7 mouse cellular contexts compared by ENCODE assay signal in the genomic region with DNA sequence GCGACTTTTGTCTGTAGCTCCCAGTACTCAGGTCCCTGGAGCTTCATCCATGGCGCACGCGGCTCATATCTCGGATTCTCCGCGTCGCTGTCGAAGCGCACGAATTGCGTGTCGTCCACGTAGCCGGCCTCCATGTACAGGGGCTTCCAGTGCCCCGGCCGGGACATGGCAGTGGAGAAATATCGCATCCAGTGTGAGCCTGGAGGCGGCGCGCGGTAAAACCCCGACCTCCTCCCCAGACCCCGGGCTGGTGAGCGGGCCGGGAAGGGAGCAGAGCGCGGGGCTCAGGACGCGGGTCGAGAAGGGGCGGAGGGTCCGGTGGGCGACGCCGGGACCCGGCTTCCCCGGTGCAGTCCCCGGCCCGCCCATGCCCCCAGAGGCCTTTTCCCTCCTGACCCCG. TPM values are rescaled to one million over a fixed set of nuclear protein-coding genes. Genes with fewer than 3 reads are reported as not detected.
DNase-seq lines count a peak whose midpoint lies in the region; ATAC-seq and TF ChIP-seq lines count a peak whose summit lies in the region.

No protein-coding gene starts in this region.

- H3K36me3 ChIP-seq in testis, adult 2 months (ENCODE audit: control insufficient read depth, insufficient read depth, low read length) = no peaks in the 10 kb centered on the region
- H3K36me3 ChIP-seq in forebrain, embryonic 12.5 days (replicated peaks) = no peaks in the 10 kb centered on the region
- no peaks in the 10 kb centered on the region for H3K36me3 ChIP-seq in liver, embryonic 11.5 days (ENCODE audit: control insufficient read depth, insufficient read depth, low read length)

- no peak overlapping the region for H3K9ac ChIP-seq in forebrain, embryonic 12.5 days
- H3K9ac ChIP-seq in liver, embryonic 11.5 days (ENCODE audit: low read depth, low read length) = no peak overlapping the region

- no peak for DNase-seq in testis, postnatal 14 days (ENCODE audit: low spot score)
- DNase-seq in liver, embryonic 11.5 days (ENCODE audit: low spot score) = no peak
- DNase-seq in retina, postnatal 1 day = peak; percentile 34
- DNase-seq in layer of hippocampus, adult 9-10 months (ENCODE audit: low spot score) = no peak
- no peak for DNase-seq in frontal cortex, postnatal 36 days (ENCODE audit: low spot score in 2 of 2)

- under 1% methylated on average over 35 of the region's 41 CpGs for WGBS in forebrain, embryonic 12.5 days
- WGBS in liver, embryonic 11.5 days = 1% methylated on average over 38 of the region's 41 CpGs

- no peak for ATAC-seq in forebrain, embryonic 12.5 days (ENCODE audit: low FRiP score)
- ATAC-seq in liver, embryonic 11.5 days (replicated peaks; ENCODE audit: low FRiP score) = no peak

- H3K4me1 ChIP-seq in testis, adult 2 months (ENCODE audit: control insufficient read depth, insufficient read depth, low read length) = peaks cover 5% of the 10 kb centered on the region
- H3K4me1 ChIP-seq in forebrain, embryonic 12.5 days = peaks cover 9% of the 10 kb centered on the region
- H3K4me1 ChIP-seq in liver, embryonic 11.5 days (replicated peaks; ENCODE audit: control insufficient read depth, insufficient read depth, low read length) = no peaks in the 10 kb centered on the region

- no peak for TF ChIP-seq POLR2A in testis, adult 2 months (IDR thresholded peaks at IDR 0.05; ENCODE audit: control insufficient read depth, low read depth, low read length)

- no peak for TF ChIP-seq CTCF in testis, adult 2 months (IDR thresholded peaks at IDR 0.05; ENCODE audit: control insufficient read depth, insufficient read depth, insufficient replicate concordance, low read depth, low read length)

- H3K9me3 ChIP-seq in forebrain, embryonic 12.5 days = no peaks in the 10 kb centered on the region
- no peaks in the 10 kb centered on the region for H3K9me3 ChIP-seq in liver, embryonic 11.5 days (ENCODE audit: control insufficient read depth, low read length)

- no peak overlapping the region for H3K27ac ChIP-seq in testis, adult 2 months (ENCODE audit: control insufficient read depth, insufficient read depth, low read depth, low read length)
- no peak overlapping the region for H3K27ac ChIP-seq in forebrain, embryonic 12.5 days
- H3K27ac ChIP-seq in liver, embryonic 11.5 days (ENCODE audit: low read depth, low read length) = no peak overlapping the region

- peak overlapping the region; percentile 1 for H3K4me3 ChIP-seq in testis, adult 2 months (ENCODE audit: control insufficient read depth, low read depth, low read length)
- H3K4me3 ChIP-seq in forebrain, embryonic 12.5 days (replicated peaks) = peak overlapping the region; percentile 33
- H3K4me3 ChIP-seq in liver, embryonic 11.5 days (ENCODE audit: low read depth, low read length) = peak overlapping the region; percentile 34

- peak overlapping the region; percentile 50 for H3K4me2 ChIP-seq in forebrain, embryonic 12.5 days
- H3K4me2 ChIP-seq in liver, embryonic 11.5 days = peak overlapping the region; percentile 53

- no peaks in the 10 kb centered on the region for H3K27me3 ChIP-seq in testis, adult 2 months (ENCODE audit: control insufficient read depth, insufficient read depth, low read length)
- peaks cover 79% of the 10 kb centered on the region for H3K27me3 ChIP-seq in forebrain, embryonic 12.5 days
- peaks cover 65% of the 10 kb centered on the region for H3K27me3 ChIP-seq in liver, embryonic 11.5 days (replicated peaks; ENCODE audit: control insufficient read depth, insufficient read depth, low read length)

RNA-seq across cellular contexts. Expression of gene H2-T3, which starts 15.8 kb away (rescaled TPM):
- 0.05 TPM in 1 of 2 replicates, not detected in the other for polyA plus RNA-seq in testis, adult 2 months (2012; rRNA removed)
- polyA plus RNA-seq in forebrain, embryonic 12.5 days (2016; fragmentation: Nextera tagmentation; extraction: Ambion mirVana) = not detected in 2 replicates
- polyA plus RNA-seq in liver, embryonic 11.5 days (2014; fragmentation: Nextera tagmentation; extraction: Ambion mirVana) = not detected in 2 replicates

RNA-seq across cellular contexts. Expression of gene Gm8909, which starts 37.5 kb away (rescaled TPM):
- 0.21 TPM in 1 of 2 replicates, not detected in the other for polyA plus RNA-seq in testis, adult 2 months (2012; rRNA removed)
- polyA plus RNA-seq in forebrain, embryonic 12.5 days (2016; fragmentation: Nextera tagmentation; extraction: Ambion mirVana) = not detected in 2 replicates
- 0.25 and 0.31 TPM in 2 replicates for polyA plus RNA-seq in liver, embryonic 11.5 days (2014; fragmentation: Nextera tagmentation; extraction: Ambion mirVana)

RNA-seq across cellular contexts. Expression of gene Rpp21, which starts 52.0 kb away (rescaled TPM):
- polyA plus RNA-seq in testis, adult 2 months (2012; rRNA removed) = 82.5 and 90.8 TPM in 2 replicates
- 75.8 and 84.7 TPM in 2 replicates for polyA plus RNA-seq in forebrain, embryonic 12.5 days (2016; fragmentation: Nextera tagmentation; extraction: Ambion mirVana)
- polyA plus RNA-seq in liver, embryonic 11.5 days (2014; fragmentation: Nextera tagmentation; extraction: Ambion mirVana) = 101 and 112 TPM in 2 replicates
